Mouse (Mus musculus): ENCODE measurements around the gene Spns3.
"Not testable (repeated sequence)": the region's sequence is repeated elsewhere in the genome, so short reads cannot be mapped to it uniquely, and the experiment has no call there.

Spns3 gene

GRCm38 (mm10) chr11:72558155-72558554, 7.8 kb upstream of the Spns3 start:
- no peak for DNase-seq (ENCODE audit: low spot score in 2 of 2)

DNA sequence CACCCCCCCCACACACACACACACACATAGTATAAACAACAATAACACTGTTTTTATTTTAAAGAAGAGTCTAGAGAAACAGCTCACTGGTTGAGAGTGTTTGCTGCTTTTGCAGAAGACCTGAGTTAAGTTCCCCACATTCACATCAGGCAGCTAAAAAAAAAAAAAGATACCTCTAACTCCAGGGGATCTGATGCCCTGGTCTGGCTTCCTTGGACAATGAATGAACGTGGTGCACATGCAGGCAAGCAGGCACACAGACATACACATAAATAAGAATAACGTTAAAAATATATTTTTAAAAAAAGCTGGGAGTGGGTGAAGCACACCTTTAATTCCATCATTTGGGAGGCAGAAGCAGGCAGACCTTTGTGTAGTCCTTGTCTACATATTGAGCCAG, 6.6 kb upstream of the Spns3 start:
- DNase-seq (ENCODE audit: low spot score in 2 of 2), result no peak

DNA sequence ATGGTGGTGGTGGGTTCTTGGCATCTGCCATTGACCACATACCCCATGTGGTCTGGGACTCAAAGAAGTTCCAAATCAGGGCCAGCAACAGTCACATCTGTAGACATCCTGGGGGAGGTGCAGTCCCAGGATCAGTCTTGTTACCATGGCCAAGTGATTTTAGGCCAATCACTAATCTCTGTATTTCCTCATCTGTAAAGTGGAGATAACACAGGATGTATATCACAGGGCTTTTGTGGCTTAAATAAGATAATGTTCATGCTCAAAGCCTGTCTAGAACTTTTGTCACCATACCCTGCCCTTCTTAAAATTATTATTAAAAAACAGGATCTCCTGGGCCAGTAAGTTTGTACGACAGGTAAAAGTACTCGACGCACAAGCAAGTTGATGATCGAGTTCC, 6.2 kb upstream of the Spns3 start:
- DNase-seq (ENCODE audit: low spot score in 2 of 2), result no peak

DNA sequence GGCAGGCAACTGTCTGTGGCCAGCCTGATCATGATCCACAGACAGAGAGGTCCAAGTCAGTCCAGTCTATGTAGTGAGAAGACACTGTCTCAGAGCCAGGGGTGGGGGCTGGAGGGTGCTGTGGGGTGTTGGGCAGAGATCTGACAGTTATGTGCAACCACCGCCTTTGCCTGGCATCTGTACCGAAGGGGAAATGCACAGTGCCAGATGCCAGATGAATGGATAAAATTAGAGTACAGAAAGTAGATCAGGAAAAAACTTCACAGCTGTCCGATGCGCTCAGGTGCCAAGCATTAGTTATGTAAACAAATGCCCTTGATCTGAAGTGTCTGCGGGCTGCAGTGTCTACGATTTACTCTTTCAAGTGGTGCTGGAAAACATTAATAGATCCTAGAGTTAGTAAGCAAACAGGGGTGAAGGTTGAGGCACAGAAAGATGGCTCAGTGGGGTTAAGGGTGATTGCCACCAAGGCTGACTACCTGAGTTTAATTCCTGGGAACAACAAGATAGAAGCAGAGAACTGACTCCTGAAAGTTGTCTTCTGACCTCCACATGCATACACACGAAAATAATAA, 1.3 kb upstream of the Spns3 start:
- no peak for DNase-seq (ENCODE audit: low spot score in 2 of 2)

GRCm38 (mm10) chr11:72547181-72547580, 3.1 kb downstream of the Spns3 start:
- no peak for DNase-seq (ENCODE audit: low spot score in 2 of 2)

DNA sequence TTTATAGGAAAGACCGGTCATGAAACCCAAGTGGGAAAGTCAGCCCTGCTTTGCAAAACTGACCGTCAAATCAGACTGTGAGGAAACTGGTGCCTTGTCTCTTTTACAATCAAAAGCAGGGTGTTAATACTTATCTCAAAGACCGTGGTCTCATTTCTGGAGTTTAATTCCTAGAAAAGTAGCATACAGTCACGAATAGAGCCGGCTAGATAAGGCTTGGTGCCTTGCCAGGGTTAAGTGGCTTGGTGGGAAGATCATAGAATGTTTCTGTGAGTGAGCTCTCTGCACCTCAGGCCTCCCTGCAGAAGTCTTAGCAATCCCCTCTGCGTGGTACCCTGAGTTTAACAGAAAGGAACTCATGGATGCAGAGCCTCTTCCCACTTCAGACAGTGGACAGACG, 5.6 kb downstream of the Spns3 start:
- no peak for DNase-seq (ENCODE audit: low spot score in 2 of 2)

GRCm38 (mm10) chr11:72543692-72544091, 6.6 kb downstream of the Spns3 start:
- not testable (repeated sequence) for DNase-seq (ENCODE audit: low spot score in 2 of 2)

DNA sequence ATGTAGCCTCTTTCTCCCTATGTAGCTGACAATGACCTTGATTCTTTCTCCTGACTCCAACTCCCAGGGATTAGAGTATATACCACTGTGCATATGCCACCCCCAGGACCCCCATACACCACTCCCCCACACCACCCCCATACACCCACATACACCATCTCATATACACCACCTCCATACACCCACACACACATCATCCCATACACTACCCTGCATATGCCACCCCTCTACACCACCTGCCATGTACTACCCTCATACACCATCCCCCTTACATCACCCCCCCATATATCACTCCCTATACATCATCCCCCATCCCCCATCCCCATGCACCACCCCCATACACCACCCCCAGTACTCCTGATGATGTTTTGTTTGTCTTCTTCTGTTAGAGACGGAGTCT, 7.7 kb downstream of the Spns3 start:
- DNase-seq (ENCODE audit: low spot score in 2 of 2), result no peak

- no peak for DNase-seq (ENCODE audit: low spot score in 2 of 2)
Measured at GRCm38 (mm10) chr11:72541928-72542327, 8.4 kb downstream of the Spns3 start.

DNA sequence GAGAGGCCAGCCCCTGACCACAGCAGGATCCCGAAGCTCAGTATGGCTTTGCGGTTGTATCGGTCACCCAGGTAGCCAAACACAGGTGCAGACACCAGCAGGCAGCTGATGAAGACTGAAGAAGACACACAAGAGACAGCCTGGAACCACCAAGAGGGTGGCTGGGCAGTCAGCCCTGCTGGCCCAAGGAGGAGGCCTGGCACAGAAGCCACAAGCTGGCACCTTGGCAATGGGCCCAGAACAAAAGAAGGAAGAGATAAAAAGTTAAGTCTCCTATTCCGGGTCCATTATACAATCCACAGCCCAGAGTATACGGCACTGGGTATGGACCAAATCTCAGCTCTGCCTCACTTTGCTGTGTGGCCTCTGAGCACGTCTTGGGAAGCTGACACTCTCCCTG, 9.9 kb downstream of the Spns3 start:
- peak in 1 of 2 experiments; percentile 19 for DNase-seq (ENCODE audit: low spot score in 2 of 2)

GRCm38 (mm10) chr11:72538811-72539210, 11.5 kb downstream of the Spns3 start:
- DNase-seq (ENCODE audit: low spot score in 2 of 2), result no peak

- peak in 1 of 2 experiments; percentile 20 for DNase-seq (ENCODE audit: low spot score in 2 of 2)
Measured at GRCm38 (mm10) chr11:72538037-72538755, 12.1 kb downstream of the Spns3 start.

DNA sequence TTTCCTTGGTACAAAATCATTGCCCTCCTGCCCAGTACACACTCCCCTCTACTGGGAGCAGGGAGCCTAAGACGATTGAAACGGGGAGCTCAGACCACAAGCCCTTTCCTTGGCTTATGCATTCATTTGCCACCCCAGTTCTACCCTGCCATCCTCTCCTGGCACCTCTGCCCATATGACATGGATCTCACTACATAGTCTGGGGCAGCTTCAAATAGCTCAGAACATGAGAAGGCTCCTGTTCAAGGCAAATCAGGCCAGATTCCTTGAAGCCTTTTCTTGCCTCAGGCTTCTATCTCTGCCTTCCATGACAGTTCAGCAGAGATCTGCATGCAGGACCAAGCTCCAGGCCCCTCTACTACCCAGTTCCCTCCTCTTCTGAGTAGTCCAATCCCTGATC, 12.8 kb downstream of the Spns3 start:
- DNase-seq (ENCODE audit: low spot score in 2 of 2), result no peak

- no peak for DNase-seq (ENCODE audit: low spot score in 2 of 2)
Measured at GRCm38 (mm10) chr11:72535519-72535918, 14.8 kb downstream of the Spns3 start.

- DNase-seq (ENCODE audit: low spot score in 2 of 2), result no peak
Measured at GRCm38 (mm10) chr11:72532890-72533289, 17.4 kb downstream of the Spns3 start.

DNA sequence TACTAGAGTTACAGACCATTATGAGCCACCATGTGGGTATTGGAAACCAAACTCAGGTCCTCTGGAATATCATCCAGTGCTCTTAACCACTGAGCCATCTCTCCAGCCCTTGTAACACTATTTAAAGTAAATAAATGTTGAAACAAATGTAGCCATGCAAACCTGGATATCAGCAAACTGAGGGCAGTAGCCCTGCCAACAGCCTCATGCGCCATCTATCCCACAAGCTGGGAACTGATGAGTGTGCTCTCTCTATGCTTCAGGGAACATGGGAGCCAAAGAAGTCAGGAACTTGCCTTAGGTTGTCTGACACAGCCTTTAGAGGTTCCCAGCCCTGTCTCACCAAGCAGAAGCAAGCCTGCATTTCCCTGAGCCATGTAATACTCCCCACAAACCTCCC, 18.7 kb downstream of the Spns3 start:
- no peak for DNase-seq (ENCODE audit: low spot score in 2 of 2)

GRCm38 (mm10) chr11:72531144-72531543, 19.2 kb downstream of the Spns3 start:
- DNase-seq (ENCODE audit: low spot score in 2 of 2), result no peak

GRCm38 (mm10) chr11:72526190-72526589, 24.1 kb downstream of the Spns3 start:
- DNase-seq (ENCODE audit: low spot score in 2 of 2), result no peak

GRCm38 (mm10) chr11:72523711-72524110, 26.6 kb downstream of the Spns3 start:
- DNase-seq (ENCODE audit: low spot score in 2 of 2), result no peak

GRCm38 (mm10) chr11:72522616-72523041, 27.7 kb downstream of the Spns3 start:
- DNase-seq (ENCODE audit: low spot score in 2 of 2), result peak in 1 of 2 experiments; percentile 33

DNA sequence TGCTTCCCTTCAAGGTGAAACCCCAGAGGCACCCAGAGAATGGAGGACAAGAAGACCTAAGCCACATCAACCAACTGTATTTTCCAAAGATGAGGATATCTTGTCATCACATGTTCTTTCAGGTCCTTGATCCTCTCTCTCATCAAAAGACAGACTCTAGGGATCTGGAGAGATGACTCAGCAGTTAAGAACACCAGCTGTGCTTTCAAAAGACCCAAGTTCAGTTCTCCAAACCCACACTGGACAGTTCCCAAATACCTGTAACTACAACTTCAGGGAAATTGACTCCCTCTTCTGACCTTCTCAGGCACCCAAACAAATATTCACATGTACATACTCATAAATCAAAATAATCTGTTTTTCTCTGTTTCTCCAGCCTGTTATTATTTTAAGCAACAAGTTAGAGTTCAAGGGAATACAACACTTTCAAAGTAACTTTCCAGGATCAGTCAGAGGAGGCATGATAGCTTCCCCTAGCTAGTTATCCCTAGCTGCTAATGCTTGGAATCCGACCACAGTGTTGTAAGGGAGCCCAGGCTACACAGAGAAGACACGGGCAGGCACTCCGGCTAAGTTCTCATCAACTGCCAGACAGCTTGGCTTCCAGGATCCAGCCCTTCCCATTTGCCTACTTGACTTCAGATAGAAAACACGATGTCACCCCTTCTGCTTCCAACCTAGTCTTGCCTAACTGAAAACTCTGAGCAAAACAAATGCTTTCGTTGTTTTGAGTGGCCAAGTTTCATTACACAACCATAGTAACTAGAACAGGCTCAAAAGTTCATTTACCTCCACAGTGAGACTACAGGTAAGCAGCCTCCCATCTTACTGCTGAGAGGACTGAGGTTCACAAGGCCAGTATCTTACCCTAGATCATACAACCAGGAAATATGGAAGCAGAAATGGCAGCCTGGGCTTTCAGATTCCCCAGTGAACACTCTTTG, 28.4 kb downstream of the Spns3 start:
- no peak for DNase-seq (ENCODE audit: low spot score in 2 of 2)

DNA sequence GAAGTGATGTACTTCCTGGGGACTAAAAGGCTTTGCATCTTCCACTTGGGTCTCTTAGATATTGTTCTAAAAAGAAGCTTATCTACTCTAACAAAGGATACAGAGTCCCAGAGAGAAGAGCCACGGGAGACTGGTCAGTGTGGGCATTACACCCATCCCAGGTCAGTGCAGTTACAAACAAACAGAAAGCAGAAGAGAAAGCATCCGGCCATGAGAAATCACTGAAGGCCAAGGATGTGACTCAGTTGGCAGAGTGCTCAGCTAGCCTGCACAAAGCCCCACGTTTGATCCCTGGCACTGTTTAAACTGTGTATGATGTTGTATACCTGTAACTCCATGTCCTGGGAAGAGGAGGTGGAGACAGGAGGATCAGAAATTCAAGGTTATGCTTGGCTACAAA, 30.4 kb downstream of the Spns3 start:
- no peak for DNase-seq (ENCODE audit: low spot score in 2 of 2)

DNA sequence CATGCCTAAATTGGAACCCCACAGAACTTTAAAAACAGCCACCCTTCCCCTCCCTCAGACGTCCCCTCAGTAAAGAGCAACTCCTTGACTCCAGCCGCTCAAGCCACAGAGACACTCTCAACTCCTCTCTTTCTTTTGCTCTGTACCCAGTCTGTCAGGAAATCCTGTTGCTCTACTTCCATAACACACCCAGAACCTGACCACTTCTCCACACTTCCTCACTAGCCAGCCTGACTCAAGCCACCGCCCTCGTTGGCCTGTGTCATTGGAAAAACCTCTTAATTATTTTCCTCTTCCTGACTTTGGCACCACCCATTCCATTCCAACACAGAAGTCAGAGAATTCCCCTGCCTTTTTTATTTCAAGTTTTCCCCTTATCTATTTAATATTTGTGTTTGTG, 31.1 kb downstream of the Spns3 start:
- DNase-seq (ENCODE audit: low spot score in 2 of 2), result no peak

Data from frontal cortex, postnatal 10 days (tissue).